Mouse (Mus musculus): ENCODE data around the gene Taf3. TPM values are rescaled to one million over a fixed set of nuclear protein-coding genes. Genes with fewer than 3 reads are reported as not detected.

Gene Taf3
- total RNA-seq, 4 experiments from 2014 or later, result 13.1 to 16.2 (median 14.9) TPM

DNA sequence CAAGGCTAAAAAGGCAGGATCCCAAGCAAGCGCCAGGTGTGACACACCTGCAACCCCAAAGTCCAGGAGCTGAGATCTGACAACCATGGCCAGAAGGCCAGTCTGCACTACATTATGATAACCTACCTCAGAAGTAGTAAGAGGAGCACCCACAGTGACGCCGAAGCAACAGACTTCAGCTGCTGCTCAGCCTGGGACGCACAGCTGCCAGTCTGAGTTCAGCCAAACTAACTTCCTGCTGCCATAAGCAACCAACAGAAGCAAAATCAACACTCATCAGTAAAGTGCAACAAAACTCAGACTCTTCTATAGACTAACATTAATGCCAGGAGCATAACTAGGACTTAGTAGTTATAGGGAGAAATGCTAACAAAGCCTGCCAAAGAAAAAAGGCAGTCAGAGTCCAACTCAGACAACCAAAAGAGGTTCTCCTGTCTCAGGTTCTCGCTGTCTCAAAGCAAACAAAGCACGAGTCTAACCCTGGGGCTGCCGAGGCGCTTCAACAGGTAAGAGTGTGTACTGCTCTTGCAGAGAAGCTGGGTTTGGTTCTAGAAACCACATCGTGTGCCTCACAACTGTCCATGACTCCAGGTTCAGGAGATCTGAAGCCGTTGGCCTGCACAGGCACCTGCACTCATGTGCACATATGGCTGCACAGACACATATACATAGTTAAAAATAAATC lies 33.3 kb downstream of the Taf3 start:
- DNase-seq (ENCODE audit: low spot score in 2 of 2), result no peak

DNA sequence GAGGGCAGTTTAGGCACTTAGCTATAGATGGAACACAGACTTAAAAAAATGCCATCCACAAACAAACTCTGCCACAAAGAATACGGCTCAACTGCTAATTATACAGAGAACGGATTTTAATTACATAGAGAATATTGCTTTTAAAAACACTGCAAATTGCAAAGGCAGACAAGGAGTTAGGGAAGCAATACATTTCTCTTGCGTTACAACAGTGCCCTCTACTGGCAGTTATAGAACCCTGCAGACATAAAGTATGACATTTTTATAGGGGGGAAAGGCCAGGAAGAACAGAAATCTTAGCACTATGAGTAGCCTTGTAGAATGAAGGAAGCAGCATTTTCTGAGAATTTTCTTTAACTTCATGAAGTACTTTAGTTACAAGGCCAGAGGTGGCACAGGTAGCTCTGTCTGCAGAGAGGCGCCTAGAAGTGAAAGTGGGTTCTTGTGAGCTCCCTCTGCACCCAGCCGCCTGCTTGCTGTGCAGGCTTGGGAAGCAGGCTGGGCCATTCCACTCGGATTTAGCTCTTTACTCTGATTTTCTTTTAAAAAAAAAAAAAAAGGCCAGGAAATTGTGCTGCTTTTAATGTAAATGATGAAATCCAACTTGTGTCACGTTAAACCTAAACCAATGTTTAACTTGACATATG lies 38.0 kb downstream of the Taf3 start:
- DNase-seq (ENCODE audit: low spot score in 2 of 2), result no peak

DNA sequence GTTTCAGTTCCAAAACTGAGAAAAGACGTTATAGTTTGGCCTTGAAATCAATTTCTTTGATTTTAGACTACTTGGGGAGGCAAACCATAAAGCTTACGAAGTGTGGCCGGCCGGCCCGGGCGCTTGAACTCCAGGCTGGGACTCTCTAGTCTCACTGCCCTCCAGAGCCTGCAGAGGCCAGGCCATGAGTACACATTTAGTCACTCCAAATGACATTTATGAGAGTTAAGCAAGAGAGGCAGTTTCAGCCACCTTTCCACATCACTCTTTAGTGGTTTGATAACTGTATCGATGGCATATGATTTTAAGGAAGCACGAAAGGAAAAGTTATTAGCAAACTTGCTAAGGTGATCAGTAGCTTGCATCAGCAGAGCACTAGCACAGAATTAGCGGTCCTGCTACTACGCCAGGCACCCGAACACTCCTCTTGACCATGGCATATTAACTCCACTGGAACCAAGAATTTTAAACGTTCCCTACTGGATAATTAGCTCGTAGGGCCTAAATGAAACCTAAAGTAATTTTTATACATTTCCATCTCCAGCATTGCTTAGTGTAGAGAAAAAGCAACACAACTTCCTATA lies 38.6 kb downstream of the Taf3 start:
- no peak for DNase-seq (ENCODE audit: low spot score in 2 of 2)

DNA sequence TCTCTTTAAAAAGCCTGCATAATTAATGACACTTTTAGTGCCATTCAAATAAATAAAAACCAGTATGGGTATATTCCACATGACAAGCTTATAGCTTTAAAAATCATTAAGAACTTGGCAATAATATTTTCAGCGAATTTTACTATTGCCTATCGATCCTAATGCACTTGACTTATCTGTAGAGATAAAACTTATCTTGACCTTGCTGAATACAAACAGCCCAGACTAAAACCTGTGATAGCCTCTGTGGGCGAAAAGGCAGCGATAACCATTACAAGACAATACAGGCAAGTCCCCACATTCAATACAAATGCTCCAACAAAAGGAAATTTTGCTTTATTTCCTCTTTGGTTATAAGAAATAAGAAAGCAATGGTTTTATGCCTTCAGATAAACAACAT lies 39.8 kb downstream of the Taf3 start:
- no peak for DNase-seq (ENCODE audit: low spot score in 2 of 2)

GRCm38 (mm10) chr2:10004960-10005621 lies 43.3 kb downstream of the Taf3 start:
- no peak for DNase-seq (ENCODE audit: low spot score in 2 of 2)

- DNase-seq (ENCODE audit: low spot score in 2 of 2), result no peak
Observed at GRCm38 (mm10) chr2:10003358-10003757, 45.0 kb downstream of the Taf3 start.

DNA sequence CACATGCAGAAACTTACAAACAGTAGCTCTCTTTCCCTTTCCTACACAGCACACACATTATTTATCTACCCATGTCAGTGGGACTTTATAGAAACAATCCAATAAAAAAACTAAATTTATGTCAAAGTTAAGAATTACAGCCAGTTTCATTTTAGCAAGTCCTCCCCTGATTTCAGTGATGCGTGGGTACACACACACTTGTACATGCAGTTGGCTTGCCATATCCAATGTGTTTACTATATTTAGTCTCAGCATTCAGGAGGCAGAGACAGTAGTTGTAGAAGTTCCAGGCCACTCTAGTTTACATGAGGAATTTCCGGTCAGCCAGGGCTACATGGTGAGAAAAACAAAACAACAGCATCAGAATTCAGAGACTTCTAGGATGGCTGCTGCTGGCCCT lies 46.8 kb downstream of the Taf3 start:
- DNase-seq (ENCODE audit: low spot score in 2 of 2), result no peak

- DNase-seq (ENCODE audit: low spot score in 2 of 2), result no peak
Observed at GRCm38 (mm10) chr2:9997535-9997934, 50.9 kb downstream of the Taf3 start.

DNA sequence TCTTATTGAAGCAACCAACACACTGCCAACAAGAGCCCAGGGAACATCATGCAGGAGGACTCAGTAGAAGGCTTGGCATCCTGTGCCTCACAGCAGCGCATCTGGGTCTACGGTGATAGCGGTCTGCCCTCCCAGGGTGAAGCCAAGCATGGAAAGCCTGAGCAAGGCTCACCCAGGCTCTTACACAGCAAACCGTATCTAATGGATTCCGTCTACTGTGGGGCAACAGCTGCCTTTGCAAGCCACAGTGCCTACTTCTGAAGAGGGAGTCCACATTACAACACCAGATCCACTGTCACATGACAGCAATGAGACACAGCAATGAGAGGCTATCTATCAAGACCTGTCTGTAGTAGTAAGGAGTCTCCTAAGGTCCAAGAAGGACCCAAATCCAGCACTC lies 52.3 kb downstream of the Taf3 start:
- DNase-seq (ENCODE audit: low spot score in 2 of 2), result no peak

GRCm38 (mm10) chr2:9990690-9991229 lies 57.6 kb downstream of the Taf3 start:
- no peak for DNase-seq (ENCODE audit: low spot score in 2 of 2)

GRCm38 (mm10) chr2:9989649-9990547 lies 58.5 kb downstream of the Taf3 start:
- DNase-seq (ENCODE audit: low spot score in 2 of 2), result no peak

GRCm38 (mm10) chr2:9988290-9988689 lies 60.1 kb downstream of the Taf3 start:
- DNase-seq (ENCODE audit: low spot score in 2 of 2), result no peak

- no peak for DNase-seq (ENCODE audit: low spot score in 2 of 2)
Observed at GRCm38 (mm10) chr2:9985979-9986447, 62.4 kb downstream of the Taf3 start.

GRCm38 (mm10) chr2:9982446-9982845 lies 66.0 kb downstream of the Taf3 start:
- DNase-seq (ENCODE audit: low spot score in 2 of 2), result no peak

DNA sequence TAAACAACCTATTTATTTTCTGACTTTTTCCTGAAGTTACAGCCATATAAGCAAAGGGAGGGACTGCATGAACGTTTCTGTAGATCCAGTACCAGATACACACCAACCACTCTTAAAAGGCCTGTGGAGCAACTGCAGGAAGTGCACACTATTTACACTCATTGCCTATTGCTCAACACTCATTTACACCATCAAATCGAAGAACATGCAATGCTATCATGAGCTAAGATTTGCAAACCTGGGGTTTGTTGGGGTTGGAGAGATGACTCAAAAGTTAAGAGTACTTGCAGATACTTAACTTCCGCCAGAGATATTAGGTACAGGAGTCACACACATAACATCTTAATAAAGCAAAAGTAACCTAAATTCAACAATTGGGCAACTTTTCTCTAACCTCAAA lies 76.5 kb downstream of the Taf3 start:
- no peak for DNase-seq (ENCODE audit: low spot score in 2 of 2)

GRCm38 (mm10) chr2:9970579-9970978 lies 77.8 kb downstream of the Taf3 start:
- no peak for DNase-seq (ENCODE audit: low spot score in 2 of 2)

GRCm38 (mm10) chr2:9970178-9970577 lies 78.2 kb downstream of the Taf3 start:
- DNase-seq (ENCODE audit: low spot score in 2 of 2), result no peak

DNA sequence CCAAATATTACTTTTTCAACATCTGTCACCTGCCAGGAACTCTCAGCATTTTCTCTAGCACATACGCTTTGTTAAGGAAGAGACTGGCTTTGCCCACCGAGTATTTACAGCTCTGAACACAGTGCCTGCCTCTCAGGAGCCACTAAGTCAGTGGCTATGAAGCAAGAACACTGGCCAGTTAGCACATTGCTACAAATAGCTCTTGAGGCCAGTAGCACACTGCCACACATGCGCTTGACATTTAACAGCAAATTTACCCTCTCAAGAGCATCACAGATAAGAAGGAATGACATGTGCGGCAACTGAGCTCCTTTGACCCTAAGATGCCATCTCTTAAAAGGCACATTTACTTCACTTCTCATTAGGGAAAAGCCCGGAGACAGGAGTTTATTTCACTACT lies 78.7 kb downstream of the Taf3 start:
- no peak for DNase-seq (ENCODE audit: low spot score in 2 of 2)

- no peak for DNase-seq (ENCODE audit: low spot score in 2 of 2)
Observed at GRCm38 (mm10) chr2:9966634-9967033, 81.8 kb downstream of the Taf3 start.

DNA sequence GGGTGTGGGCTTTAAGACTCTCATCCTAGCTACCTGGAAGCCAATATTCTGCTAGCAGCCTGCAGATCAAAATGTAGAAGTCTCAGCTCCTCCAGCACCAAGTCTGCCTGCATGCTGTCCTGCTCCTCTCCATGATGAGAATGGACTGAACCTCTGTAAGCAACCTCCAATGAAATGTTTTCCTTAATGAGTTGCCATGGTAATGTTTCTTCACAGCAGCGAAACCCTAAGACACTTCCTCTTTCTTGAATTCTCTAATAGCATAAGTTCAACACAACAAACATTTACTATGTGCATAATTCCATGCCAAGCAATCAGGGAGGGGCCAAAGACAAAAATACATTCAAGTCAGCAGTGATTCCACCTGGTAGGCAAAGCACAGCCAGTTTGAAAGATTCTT lies 82.8 kb downstream of the Taf3 start:
- no peak for DNase-seq (ENCODE audit: low spot score in 2 of 2)

GRCm38 (mm10) chr2:9962871-9963270 lies 85.5 kb downstream of the Taf3 start:
- no peak for DNase-seq (ENCODE audit: low spot score in 2 of 2)
